Mouse (Mus musculus) spleen, postnatal 4 days (tissue): ENCODE measurements around the gene Tcl1.
"Not testable (repeated sequence)": the region's sequence is repeated elsewhere in the genome, so short reads cannot be mapped to it uniquely, and the experiment has no call there.

Experiments
- DNase-seq, 2 experiments: peaks; one replicate each; pipeline ENCODE4 v3.0.0; 2022; ENCODE audit warnings: low spot score in 2 of 2

The Tcl1 gene

DNA sequence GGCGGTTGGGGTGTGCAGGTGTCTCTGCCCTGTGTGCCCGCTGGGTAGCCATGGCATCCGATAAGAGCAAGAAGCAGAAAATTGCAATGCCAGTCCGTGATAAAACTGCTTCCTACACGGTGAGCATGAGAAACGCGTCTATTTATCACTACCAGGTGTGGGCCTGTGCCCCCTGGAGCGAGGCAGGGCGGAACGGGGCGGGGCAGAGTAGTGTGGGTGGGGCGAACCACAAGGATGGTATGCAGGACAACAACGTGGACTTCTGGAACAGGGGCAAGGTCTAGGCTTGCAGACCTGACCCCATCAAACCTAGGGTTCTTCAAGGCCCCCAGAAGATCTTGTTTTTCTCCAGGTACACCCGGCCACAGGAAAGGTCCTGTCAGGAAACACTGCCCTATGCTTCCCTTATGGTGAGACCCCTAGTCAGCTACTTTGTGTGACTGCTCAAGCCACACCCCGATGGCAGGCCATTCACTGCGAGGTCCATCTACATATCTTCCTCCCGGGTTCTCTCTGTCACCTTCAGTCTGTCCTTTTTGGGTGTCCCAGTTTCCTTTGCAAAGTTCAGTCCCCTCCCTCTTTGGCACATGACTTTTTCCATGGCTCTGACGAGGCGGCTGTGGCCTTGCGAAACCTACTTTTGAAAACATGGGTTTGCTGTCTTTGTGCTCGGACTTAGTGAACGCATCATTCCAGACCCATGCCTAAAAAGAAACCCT is at the start of gene Tcl1:
Tcl1 (minus strand) TSS at position 193 of the 719 bp plus-strand sequence.
- DNase-seq = no peak

DNA sequence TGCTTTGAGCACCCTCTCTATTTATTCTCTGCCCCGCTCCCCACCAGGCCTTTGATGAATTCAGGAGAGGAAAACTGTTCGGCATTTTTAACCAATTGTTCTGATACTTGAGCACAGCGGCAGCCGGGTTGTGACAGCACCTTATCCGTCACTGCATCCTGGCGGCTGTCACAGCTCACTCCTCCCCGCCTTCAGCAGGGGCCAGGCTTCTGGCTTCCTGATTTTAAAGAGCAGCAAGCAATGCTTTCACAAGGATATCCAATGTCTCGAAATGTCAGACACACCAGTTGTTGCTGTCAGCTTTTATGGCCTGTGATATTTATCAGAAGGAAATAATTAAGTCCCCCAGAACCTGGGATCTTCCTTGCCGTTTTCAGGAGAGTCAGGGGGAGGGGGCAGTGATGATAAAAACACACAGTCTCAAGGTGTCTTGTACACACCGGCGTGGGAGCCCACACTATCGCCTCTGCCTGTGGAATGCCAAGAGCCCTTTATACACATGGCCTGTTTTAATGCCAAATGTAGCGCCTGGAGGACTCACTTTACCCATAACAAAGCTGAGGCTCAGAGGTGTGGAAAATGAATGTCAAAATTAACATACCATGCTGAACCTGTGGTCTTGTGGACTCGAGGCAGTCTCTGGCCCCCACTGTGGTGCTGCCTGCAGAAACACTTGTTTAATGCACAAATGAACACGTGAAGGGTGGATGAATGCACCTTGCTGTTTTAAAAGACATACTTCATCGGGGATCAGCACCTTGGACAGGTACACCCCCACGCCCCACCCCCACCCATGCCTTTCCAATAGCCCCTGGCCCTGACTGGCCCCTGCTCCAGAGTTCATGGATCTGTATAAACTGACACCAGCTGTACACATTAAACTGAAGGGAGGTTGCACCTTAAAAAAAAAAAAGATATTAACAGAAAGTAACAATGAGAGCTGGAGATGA is 48.7 kb upstream of the Tcl1 start:
- DNase-seq = no peak

DNA sequence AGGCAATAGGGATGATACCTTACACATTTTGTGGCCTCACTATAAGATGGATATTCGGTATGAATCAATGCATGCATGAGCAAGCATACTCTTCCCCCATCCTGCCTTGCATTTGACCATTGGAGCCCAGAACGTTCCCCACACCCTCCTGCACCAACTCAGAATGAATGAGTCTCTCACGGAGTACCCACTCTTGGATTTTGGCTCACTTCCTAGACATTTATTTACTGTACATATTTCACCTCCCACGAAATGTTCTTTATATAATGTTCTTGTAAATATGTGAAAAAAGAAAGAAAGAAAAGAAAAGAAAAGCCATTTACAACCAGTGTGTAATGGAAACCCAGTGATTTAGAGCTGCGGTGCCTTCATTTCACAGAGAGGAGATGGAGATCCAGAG is 44.5 kb upstream of the Tcl1 start:
- no peak for DNase-seq

DNA sequence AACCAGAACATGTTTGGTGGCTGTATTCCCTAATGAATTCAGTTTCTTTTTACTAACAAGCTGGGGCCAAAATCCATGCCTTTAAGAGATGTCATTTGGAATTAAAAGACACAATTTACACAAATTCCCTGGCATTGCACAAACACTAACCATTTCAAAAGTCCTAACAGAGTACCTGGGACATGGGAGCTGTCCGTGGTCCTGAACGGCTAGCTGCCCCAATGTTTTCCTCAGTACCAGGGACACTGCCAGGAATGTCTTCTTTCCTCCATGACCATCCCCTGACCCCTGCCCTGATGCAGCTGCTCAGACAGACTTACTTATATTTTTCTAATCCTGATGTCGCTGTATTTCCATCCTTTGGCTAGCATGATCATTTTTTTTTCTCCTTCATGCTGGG is 43.5 kb upstream of the Tcl1 start:
- DNase-seq = no peak

DNA sequence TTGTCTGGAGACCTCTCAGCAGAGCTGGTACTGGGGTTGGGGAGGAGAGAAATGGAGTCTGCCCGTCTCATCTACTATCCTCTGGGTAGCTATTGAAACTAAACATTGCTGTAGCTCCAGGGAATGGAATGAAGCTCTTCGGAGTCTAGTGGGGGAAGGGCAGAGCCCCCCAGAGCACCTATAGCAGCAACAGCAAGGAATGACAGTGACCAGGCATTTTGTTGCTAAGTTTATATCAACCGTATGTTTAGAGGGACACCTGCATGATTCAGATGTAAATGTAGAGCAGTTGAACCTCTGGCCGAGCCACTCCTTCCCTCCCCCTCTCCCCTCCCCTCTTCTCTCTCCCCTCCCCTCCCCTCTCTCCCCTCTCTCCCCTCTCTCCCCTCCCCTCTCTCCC is 36.6 kb upstream of the Tcl1 start:
- DNase-seq = no peak

DNA sequence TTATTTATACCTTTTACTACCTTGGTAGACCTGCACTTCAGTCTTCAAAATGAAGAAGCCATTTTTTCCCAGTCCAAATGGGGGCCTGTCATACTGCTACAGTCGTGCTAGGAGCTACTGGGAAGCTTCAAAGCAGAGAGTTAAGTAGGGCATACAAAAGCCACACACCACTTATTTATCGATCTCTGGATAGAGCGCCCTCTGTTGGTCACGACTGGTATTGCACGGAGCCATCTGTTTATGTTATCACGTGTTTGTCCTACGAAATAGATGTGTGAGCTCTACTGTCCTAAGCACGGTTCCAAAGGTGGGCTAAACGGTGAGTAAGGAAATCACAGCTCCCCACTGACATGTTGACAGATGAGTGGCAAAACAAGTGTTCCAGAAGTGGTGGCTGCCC is 36.2 kb upstream of the Tcl1 start:
- DNase-seq = no peak

DNA sequence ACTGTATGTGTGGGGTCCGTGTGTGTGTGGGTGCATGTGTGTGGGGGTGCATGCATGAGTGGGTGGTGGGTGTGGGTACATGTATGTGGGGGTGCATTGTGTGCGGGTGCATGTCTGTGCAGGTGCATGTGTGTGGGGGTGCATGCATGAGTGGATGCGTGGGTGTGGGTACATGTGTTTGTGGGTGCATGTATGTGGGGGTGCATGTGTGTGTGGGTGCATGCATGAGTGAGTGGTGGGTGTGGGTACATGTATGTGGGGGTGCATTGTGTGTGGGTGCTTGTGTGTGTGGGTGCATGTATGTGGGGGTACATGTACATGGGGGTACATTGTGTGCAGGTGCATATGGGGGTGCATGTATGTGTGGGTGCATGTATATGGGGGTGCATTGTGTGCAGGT is 31.2 kb upstream of the Tcl1 start:
- DNase-seq = no peak

DNA sequence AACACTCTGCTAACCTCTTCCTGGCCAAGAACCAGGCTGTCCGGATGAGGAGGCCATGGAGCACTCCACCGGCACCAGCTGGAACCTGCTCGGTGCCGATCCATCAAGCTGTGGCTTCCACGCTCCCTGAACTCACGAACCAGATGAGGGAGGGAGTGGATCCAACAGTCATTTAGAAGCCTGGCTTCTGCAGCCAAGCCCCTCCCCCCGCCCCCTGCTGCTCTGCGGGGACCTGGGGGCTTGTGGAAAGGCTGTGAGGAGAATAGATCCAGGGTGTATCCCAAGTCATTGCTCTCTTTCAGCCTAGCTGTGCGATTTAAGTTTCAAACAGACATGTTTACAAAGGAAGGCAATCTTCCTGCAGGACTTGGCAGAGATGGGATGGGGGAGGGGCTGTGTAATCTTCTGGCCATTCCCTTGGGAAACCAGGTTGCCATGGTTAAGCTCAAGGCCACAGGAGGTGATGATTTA is 26.2 kb upstream of the Tcl1 start:
- no peak for DNase-seq

DNA sequence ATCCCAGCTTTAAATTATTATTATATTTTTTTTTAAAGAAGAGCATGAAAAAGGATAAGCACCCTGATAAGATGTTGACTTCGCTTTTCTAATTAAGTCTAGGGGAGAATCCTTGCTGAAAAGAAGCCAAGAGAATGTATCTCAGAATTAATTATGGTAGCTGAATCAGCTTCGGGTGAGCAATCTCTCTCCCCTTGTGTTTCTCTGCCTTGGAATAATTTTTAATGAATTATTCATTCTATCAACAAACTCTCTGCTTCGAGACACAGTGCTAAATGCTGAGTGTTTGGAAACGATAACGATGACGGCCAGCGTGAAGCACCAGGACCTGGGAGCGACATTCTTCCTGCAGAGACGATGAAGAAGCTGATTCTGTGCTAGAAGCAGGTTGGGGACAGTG is 16.5 kb upstream of the Tcl1 start:
- no peak for DNase-seq

DNA sequence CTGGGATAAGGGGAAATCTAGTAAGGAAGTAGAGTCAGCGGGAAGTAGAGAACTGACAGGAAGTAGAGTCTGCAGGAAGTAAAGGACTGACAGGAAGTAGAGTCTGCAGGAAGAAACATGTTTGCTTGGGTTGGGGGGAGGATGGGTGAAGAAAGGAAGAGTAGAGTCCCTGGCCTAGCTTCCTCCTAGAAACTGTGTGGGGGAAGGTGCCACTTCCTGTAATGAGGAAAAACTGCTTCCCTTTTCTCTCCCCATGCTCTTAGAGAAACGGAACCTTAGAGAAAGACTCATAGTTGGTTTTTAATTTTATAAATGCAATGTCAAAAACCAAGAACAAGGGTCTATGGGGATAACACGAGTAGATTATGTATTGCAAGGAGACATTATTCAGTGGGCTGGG is 12.5 kb upstream of the Tcl1 start:
- no peak for DNase-seq

DNA sequence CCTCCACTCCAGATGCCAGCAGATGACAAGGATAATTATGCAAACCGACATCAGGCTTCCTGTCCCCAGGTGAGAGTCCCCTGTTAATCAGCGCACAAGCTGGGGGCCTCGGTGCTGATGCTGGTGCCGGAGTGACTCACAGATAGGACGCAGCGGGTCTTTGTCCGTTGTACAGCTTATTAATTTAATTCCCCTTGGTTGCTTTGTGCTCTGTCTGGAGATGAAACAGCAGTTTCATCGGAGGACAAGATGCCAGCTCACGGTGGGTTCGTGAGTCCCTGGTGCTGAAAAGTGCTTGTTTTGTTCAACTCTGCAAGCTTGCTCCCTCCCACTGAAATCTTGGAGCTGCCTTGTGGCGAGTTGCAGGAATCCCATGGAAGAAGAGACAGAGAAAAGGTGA is 11.8 kb upstream of the Tcl1 start:
- no peak for DNase-seq

DNA sequence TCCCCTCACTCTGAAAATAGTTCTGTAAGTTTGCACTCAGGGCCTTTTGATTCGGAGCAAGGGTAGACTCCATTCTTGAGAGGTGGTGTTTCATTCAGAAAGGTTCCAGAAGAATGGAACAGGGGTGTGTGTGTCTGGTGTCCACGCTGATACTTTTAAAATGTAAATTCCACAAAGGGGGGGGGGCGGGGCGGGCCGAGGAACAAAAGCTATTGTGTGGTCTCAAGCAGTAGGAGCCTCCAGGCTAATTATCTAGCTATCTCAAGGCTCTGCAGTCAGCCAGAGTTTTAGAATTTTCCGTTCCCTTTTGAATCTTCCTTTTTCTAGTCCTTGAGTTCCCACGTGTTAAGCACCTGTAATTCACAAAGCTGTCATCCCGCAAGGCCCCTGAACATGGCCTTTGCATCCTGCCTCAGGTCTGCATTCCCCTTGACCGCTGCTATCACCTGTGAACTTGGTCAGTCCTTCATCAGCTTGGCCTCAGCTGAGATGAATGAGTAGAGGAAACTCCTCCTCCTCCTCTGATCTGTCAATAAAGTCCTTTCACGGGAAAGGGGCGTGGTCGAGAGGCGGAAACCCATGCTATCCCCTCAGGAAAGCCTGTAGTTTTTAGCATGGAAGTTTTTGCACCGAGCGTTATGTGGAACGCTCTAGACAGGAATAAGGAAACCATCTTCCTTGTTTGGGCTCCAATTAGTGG is 2.2 kb upstream of the Tcl1 start:
- no peak for DNase-seq

DNA sequence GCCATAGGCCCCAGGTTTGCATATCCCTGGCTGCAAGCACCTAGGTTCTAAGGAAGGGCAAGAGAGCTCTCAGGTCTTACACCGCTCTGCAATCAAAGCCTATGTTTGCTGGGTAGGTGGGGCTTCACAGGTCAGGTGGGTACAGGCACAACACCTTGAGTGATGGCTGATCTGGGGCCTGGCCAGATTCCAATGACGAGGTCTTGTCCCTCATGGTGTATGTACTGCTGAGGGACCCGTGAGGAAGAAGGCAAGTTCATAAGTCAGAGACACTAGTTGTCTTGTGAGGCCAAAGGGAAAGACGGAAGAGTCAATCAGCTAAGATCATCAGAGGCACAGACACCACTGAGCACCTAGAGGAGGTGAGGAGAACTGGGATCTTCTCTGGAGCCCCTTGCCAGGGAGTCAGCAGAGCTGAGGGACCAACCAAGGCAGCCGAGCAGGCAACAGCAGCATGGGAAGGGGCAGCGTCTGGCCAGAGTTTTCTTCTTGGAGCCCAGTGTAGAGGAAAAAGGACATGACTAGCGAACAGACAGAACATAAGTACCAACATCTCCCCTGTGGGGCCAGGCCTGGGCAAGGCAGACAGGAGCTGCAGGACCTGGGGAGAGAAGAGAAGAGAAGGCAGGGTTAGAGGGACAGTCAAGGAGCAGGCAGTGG is 5.4 kb downstream of the Tcl1 start:
- no peak for DNase-seq

DNA sequence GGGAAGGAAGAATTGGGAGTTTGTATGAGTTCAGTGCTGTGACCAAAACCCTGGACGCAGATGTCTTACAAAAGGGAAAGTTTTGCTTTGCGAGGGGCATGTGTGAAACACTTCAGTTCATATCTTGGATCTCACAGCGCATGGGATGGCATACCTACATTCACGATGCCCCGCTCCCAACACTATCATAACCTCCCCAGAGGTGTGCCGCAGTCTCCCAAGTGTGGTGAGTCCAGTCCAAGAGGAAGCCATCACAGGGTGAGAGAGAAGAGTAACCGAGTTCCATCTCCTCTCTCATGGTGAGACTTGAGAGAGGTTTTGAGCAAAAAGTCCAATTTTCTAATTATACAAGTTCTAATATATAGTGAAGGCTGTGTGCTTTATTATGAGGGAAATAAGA is 13.4 kb downstream of the Tcl1 start:
- no peak for DNase-seq

DNA sequence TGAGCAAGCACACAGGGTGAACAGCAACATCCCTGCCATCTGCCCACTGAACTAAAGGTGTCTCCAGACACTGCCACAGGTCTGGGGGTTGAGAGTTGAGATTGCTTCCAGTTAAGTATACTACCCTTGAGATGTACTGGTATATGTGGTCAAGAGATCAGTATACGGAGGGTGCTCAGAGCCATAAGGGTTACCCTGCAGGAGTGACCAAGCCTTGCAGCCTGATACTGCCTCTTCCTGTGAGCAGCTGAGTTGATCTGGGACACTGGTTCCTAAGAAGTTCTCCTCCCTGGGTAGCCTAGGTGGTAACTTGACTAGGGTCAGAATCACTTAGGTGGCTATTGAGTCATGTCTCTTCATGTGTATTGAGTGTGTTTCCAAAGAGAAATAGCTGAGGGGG is 14.2 kb downstream of the Tcl1 start:
- no peak for DNase-seq

DNA sequence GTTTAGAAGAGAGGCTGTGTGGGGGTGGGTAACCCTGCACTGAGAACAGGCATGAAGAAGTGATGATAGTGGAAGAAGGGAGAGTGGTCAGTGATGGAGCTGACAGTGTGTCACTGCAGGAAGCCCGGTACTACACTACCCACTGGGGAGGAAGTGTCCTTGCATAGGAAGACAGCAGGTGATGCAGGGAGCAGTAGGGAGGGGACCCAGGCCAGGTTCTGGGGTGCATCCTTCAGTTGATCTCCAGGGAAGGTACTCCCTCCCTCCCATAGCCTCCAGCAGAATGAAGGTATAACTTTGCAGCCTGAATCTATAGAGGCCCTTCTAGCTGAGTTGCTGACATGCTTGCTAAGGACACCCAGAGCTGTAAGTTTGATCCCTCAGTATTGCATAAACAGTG is 15.5 kb downstream of the Tcl1 start:
- DNase-seq = no peak

DNA sequence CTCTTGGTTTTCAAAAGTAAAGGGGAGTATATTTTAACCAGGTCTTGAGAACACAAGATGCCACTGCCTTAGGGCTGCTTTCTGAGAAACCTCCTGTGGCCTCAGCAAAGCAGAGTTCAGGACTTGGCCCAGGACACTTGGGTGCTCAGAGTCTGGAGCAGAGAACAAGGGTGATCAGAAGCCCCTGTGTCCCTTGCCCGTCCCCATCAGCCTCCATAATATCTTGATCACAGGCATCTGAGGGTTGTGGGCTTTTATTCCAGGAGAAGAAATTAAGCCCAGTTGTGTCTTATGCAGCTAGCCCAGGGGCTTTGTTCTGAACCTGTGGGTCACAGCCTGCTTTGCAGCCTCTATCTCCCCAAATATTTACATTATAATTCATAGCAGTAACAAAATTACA is 20.9 kb downstream of the Tcl1 start, which contains the start of gene Tcl1b4:
Tcl1b4 (plus strand) TSS at position 301 of the 400 bp plus-strand sequence.
- not testable (repeated sequence) for DNase-seq

DNA sequence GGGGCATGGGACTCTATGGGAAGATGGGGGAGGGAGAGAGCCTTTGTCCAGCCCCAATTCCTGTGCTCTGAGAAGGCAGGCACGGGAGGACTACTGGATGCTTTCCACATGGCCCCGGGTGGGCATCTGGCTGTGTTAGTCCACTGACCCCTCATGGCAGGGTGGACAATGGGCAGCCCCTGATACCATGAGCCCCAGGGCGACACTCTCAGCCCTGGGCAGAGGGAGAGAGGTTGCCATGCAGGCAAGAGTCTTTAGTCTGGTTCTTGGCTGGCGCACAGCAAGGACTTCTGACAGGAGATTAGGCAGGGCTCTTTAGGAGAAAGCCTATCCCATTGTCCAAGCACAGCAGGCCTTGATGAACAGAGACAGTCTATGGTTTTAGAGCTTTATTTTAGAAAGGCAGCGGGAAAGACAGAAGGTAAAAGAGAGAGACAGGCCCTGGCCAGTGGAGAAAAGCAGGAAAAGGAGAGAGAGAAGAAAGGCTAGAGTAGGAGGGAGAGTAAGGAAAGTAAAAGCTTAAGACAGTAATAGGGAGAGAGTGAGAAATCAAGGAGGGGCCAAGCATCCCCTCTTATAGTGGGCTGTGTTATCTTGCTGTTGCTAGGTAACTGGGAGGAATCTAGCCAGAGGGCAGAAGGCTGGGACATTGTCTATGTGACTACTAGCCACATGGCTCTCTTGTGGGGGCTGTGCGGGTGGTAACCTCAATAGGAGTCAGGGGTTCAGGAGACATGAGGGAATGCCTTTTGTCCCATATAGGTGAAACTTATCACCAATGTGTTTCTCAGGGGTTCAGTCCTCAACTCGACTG is 22.7 kb downstream of the Tcl1 start:
- not testable (repeated sequence) for DNase-seq

DNA sequence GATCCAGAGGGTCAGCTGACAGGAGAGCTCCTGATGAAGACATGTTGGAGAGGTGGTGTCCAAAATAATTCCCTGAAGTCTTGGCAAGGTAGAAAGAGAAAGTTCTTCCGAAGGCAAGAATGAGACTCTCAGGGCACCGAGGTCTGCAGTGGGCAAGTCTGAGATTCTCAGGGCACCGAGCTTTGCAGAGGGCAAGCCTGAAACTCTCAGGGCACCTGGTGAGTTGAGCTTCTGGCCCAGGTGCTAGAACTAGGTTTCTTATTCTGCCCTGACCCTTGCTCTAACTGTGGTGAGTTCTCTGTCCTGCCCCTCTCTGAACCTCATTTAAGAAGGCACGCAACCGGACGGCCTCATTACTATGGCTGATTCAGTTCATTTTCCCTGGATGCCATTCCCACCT is 31.9 kb downstream of the Tcl1 start, which contains the start of gene Tcl1b3:
Tcl1b3 (plus strand) TSS at position 301 of the 400 bp plus-strand sequence.
- DNase-seq = not testable (repeated sequence)

DNA sequence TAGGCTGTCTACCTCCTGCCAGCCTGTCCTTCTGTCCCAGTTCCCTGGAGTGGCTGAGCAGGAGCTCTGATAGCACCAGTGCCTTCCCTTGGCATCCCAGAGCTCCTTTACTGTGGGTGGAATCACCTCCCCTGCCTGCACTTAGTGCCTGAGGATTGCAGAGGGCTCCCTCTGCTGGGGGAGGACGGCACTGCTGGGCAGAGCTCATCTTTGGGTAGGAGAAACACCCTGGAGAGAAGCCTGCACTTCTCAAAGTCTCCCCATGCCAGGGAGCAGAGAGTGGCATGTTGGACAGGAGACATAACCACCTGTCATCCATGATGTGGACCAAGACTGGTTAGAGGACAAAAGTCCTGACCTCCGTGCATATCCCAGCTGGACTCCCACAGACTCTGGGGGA is 33.6 kb downstream of the Tcl1 start:
- DNase-seq = not testable (repeated sequence)
